ENCODE assay signal across 21 mouse cellular contexts in genomic region chr10:92937741-92938285, GRCm38 (mm10).
A peak's percentile ranks its signal among the peaks of the same experiment; 100 is the strongest.
DNase-seq lines count a peak whose midpoint lies in the region; ATAC-seq lines count a peak whose summit lies in the region.
"Had no signal": no experiment of that assay in that cellular context is flagged by ENCODE, and none has a peak within 500 bp of the region (broad histone marks: within the 10 kb centered on the region; RNA-seq: fewer than 3 reads in every experiment).

No protein-coding gene starts in this region.

- H3K9ac ChIP-seq in kidney, embryonic 15.5 days: no peak overlapping the region
- no peak overlapping the region for H3K9ac ChIP-seq in embryonic facial prominence, embryonic 14.5 days (ENCODE audit: low read depth, low read length)
- H3K9ac ChIP-seq: forebrain, embryonic 12.5 days; liver, embryonic 14.5 days; lung, embryonic 15.5 days had no signal

- peak; percentile 18 for DNase-seq in gastrocnemius, postnatal 14 days
- DNase-seq in gastrocnemius, postnatal 4 days (ENCODE audit: low spot score in 2 of 2): no peak
- DNase-seq in kidney, postnatal 14 days: no peak
- peak; percentile 15 for DNase-seq in embryonic facial prominence, embryonic 14.5 days (ENCODE audit: low spot score)
- DNase-seq in skeletal muscle tissue, adult 2 months (ENCODE audit: low read depth, low spot score): peak; percentile 5
- DNase-seq in embryo, embryonic 11 days: no peak
- DNase-seq: cerebellum, adult 18-20 months; cerebellum, postnatal 25 days; kidney, adult 11 months; kidney, postnatal 4 days; layer of hippocampus, adult 9-11 months; lung, postnatal 4 days; retina, postnatal 1 day; right cerebral cortex, postnatal 4 days had no signal

- H3K36me3 ChIP-seq in kidney, embryonic 15.5 days: no peaks in the 10 kb centered on the region
- H3K36me3 ChIP-seq in embryonic facial prominence, embryonic 14.5 days (ENCODE audit: control insufficient read depth, insufficient read depth, low read length): no peaks in the 10 kb centered on the region
- H3K36me3 ChIP-seq: forebrain, embryonic 12.5 days; lung, embryonic 15.5 days had no signal

- no peak overlapping the region for H3K4me2 ChIP-seq in kidney, embryonic 15.5 days
- H3K4me2 ChIP-seq in embryonic facial prominence, embryonic 14.5 days (ENCODE audit: low read depth, low read length): no peak overlapping the region
- H3K4me2 ChIP-seq: forebrain, embryonic 12.5 days; lung, embryonic 15.5 days; midbrain, embryonic 11.5 days had no signal

- H3K27me3 ChIP-seq in kidney, embryonic 15.5 days: no peaks in the 10 kb centered on the region
- H3K27me3 ChIP-seq in embryonic facial prominence, embryonic 14.5 days (replicated peaks; ENCODE audit: control insufficient read depth, insufficient read depth, low read length): no peaks in the 10 kb centered on the region
- H3K27me3 ChIP-seq: forebrain, embryonic 12.5 days; lung, embryonic 15.5 days had no signal

- H3K9me3 ChIP-seq in kidney, embryonic 15.5 days (replicated peaks): no peaks in the 10 kb centered on the region
- 0 out of 2 replicates have a peak, but pooled peaks cover 4% of the 10 kb centered on the region for H3K9me3 ChIP-seq in embryonic facial prominence, embryonic 14.5 days (ENCODE audit: control insufficient read depth, low read length)
- H3K9me3 ChIP-seq: forebrain, embryonic 12.5 days; lung, embryonic 15.5 days had no signal

- no peak overlapping the region for H3K4me3 ChIP-seq in kidney, embryonic 15.5 days (replicated peaks)
- no peak overlapping the region for H3K4me3 ChIP-seq in embryonic facial prominence, embryonic 14.5 days (ENCODE audit: low read depth, low read length)
- H3K4me3 ChIP-seq: forebrain, embryonic 12.5 days; lung, embryonic 15.5 days had no signal

- 40% methylated on average over 10 of the region's 10 CpGs for WGBS in kidney, embryonic 15.5 days
- WGBS in embryonic facial prominence, embryonic 14.5 days: 35% methylated on average over 10 of the region's 10 CpGs

- 0 out of 2 replicates have a peak, but pooled peaks have one; percentile 18 for ATAC-seq in kidney, embryonic 15.5 days (replicated peaks; ENCODE audit: low FRiP score)
- no peak for ATAC-seq in embryonic facial prominence, embryonic 14.5 days (ENCODE audit: low read depth)
- ATAC-seq: activated CD4-positive, CD25-positive, alpha-beta regulatory T cell, adult 4 months had no signal

- no peak overlapping the region for H3K27ac ChIP-seq in kidney, embryonic 15.5 days
- no peak overlapping the region for H3K27ac ChIP-seq in embryonic facial prominence, embryonic 14.5 days (replicated peaks; ENCODE audit: low read depth, low read length)
- H3K27ac ChIP-seq: forebrain, embryonic 12.5 days; liver, embryonic 14.5 days; lung, embryonic 15.5 days; stomach, postnatal 0 days had no signal

- H3K4me1 ChIP-seq in kidney, embryonic 15.5 days: 0 out of 2 replicates have a peak, but pooled peaks cover 4% of the 10 kb centered on the region
- H3K4me1 ChIP-seq in embryonic facial prominence, embryonic 14.5 days (ENCODE audit: control insufficient read depth, insufficient read depth, low read length): peaks cover 6% of the 10 kb centered on the region; the same call in 1 of the 2 replicates
- H3K4me1 ChIP-seq: forebrain, embryonic 12.5 days; lung, embryonic 15.5 days had no signal

- intact Hi-C loops in gastrocnemius, postnatal 14 days (cut with DNase I; ENCODE audit: low total_unique reads): no loop called here

Comparison
In these comparisons a context has a peak if more than half of its experiments do, and no peak if none do; other contexts are left out.
1. DNase-seq: peak in gastrocnemius, postnatal 14 days (single experiment), embryonic facial prominence, embryonic 14.5 days (single experiment) and skeletal muscle tissue, adult 2 months (single experiment); none in gastrocnemius, postnatal 4 days (0 of 2), kidney, postnatal 14 days (single experiment) and embryo, embryonic 11 days (single experiment).